Mouse (Mus musculus): ENCODE data around the gene Thoc2. TPM values are rescaled to one million over a fixed set of nuclear protein-coding genes. Genes with fewer than 3 reads are reported as not detected.

Gene Thoc2
- polyA plus RNA-seq, 1 experiment from 2014 or later = 96.1 TPM

GRCm38 (mm10) chrX:41876581-41876980 lies 43.9 kb downstream of the Thoc2 start:
- 0 out of 2 replicates have a peak, but pooled peaks cover 3% of the 10 kb centered on the region for H3K36me3 ChIP-seq
- no peak overlapping the region for H3K9ac ChIP-seq
- ATAC-seq (ENCODE audit: insufficient number of reproducible peaks, insufficient read depth, low FRiP score, low TSS enrichment, low read depth) = no peak
- no peak overlapping the region for H3K27ac ChIP-seq
- H3K4me2 ChIP-seq = no peak overlapping the region
- no peaks in the 10 kb centered on the region for H3K27me3 ChIP-seq
- H3K9me3 ChIP-seq = no peaks in the 10 kb centered on the region
- H3K4me3 ChIP-seq = no peak overlapping the region
- H3K4me1 ChIP-seq = no peaks in the 10 kb centered on the region
- 78% methylated on average over 2 of the region's 2 CpGs for WGBS

GRCm38 (mm10) chrX:41837823-41838222 lies 82.7 kb downstream of the Thoc2 start:
- Histone ChIP-seq H3K4me3 (no peak overlapping the region), H3K4me1 (no peaks in the 10 kb centered on the region), H3K4me2 (no peak overlapping the region), H3K36me3 (no peaks in the 10 kb centered on the region; the same call in 1 of the 2 replicates), H3K27me3 (no peaks in the 10 kb centered on the region), H3K27ac (no peak overlapping the region), H3K9ac (no peak overlapping the region), H3K9me3 (no peaks in the 10 kb centered on the region)
- ATAC-seq (ENCODE audit: insufficient number of reproducible peaks, insufficient read depth, low FRiP score, low TSS enrichment, low read depth) = no peak

- H3K9me3 ChIP-seq = no peaks in the 10 kb centered on the region
- no peaks in the 10 kb centered on the region for H3K36me3 ChIP-seq
- no peak overlapping the region for H3K9ac ChIP-seq
- no peak for ATAC-seq (ENCODE audit: insufficient number of reproducible peaks, insufficient read depth, low FRiP score, low TSS enrichment, low read depth)
- H3K27me3 ChIP-seq = no peaks in the 10 kb centered on the region
- no peak overlapping the region for H3K4me3 ChIP-seq
- H3K27ac ChIP-seq = no peak overlapping the region
- H3K4me2 ChIP-seq = no peak overlapping the region
- H3K4me1 ChIP-seq = no peaks in the 10 kb centered on the region
Measured at GRCm38 (mm10) chrX:41805592-41805991, 114.9 kb downstream of the Thoc2 start.

GRCm38 (mm10) chrX:41793303-41793702 lies 127.2 kb downstream of the Thoc2 start:
- no peaks in the 10 kb centered on the region for H3K27me3 ChIP-seq
- H3K27ac ChIP-seq = no peak overlapping the region
- no peak for ATAC-seq (ENCODE audit: insufficient number of reproducible peaks, insufficient read depth, low FRiP score, low TSS enrichment, low read depth)
- no peak overlapping the region for H3K4me2 ChIP-seq
- WGBS = 86% methylated on average over 6 of the region's 6 CpGs
- no peaks in the 10 kb centered on the region for H3K4me1 ChIP-seq
- H3K36me3 ChIP-seq = no peaks in the 10 kb centered on the region
- H3K9ac ChIP-seq = no peak overlapping the region
- H3K4me3 ChIP-seq = no peak overlapping the region
- H3K9me3 ChIP-seq = no peaks in the 10 kb centered on the region

Small RNAs within 50 kb of the gene (microRNA-seq; reads per million reads assigned to microRNA genes)
- not detected for gene Gm44490

Other genes starting within 250 kb of the Thoc2 start
- 13.4 and 15.7 TPM in 2 replicates for gene Xiap, start 139.0 kb upstream of the Thoc2 start, polyA plus RNA-seq (2015; fragmentation: Nextera tagmentation; extraction: Ambion mirVana)
- gene Stag2, start 228.6 kb upstream of the Thoc2 start, polyA plus RNA-seq (2015; fragmentation: Nextera tagmentation; extraction: Ambion mirVana) = 42.9 and 48.5 TPM in 2 replicates